Mouse (Mus musculus) embryonic facial prominence, embryonic 12.5 days (tissue): Measurements from ENCODE around the gene Zfp609. TPM values are rescaled to one million over a fixed set of nuclear protein-coding genes. Genes with fewer than 3 reads are reported as not detected.
"Not testable (repeated sequence)": the region's sequence is repeated elsewhere in the genome, so short reads cannot be mapped to it uniquely, and the experiment has no call there.

Experiments
- ATAC-seq: fragments of 200-750 bp; cut with Nextera tagmentation; 2 replicates; pipeline ENCODE4 v1.8.0; 2017; ENCODE audit not compliant: insufficient number of reproducible peaks, insufficient read depth, low FRiP score, low TSS enrichment
- H3K27ac ChIP-seq: fragments of 300-500 bp; sonication (generic); 2 replicates; pipeline ENCODE4 v1.5.1; 2016; ENCODE audit warnings: mild to moderate bottlenecking
- H3K27me3 ChIP-seq: fragments of 300-500 bp; sonication (generic); 2 replicates; pipeline ENCODE4 v1.6.1; 2016; ENCODE audit warnings: mild to moderate bottlenecking, moderate library complexity
- H3K36me3 ChIP-seq: fragments of 300-500 bp; sonication (generic); 2 replicates; pipeline ENCODE4 v1.6.1; 2016; ENCODE audit warnings: mild to moderate bottlenecking
- H3K4me1 ChIP-seq: fragments of 300-500 bp; sonication (generic); 2 replicates; pipeline ENCODE4 v1.6.1; 2016
- H3K4me2 ChIP-seq: fragments of 300-500 bp; sonication (generic); replicated peaks from 2 replicates; pipeline ENCODE4 v1.6.1; 2016; ENCODE audit warnings: mild to moderate bottlenecking, moderate library complexity
- H3K4me3 ChIP-seq: fragments of 300-500 bp; sonication (generic); 2 replicates; pipeline ENCODE4 v1.5.1; 2016; ENCODE audit warnings: mild to moderate bottlenecking
- H3K9ac ChIP-seq: fragments of 300-500 bp; sonication (generic); 2 replicates; pipeline ENCODE4 v1.6.1; 2016; ENCODE audit warnings: mild to moderate bottlenecking, moderate library complexity
- H3K9me3 ChIP-seq: fragments of 300-500 bp; sonication (generic); 2 replicates; pipeline ENCODE4 v1.6.1; 2016; ENCODE audit warnings: mild to moderate bottlenecking, moderate library complexity
- WGBS: fragments of 180-500 bp; shearing (Covaris S2); methylation state at CpG from one replicate; pipeline ENCODE4 v1.1.7; 2016; 5-methylcytosine and 5-hydroxymethylcytosine counted together
- polyA plus RNA-seq: library from polyadenylated mRNA; unstranded; fragments of >200 nt; fragmentation: Nextera tagmentation; extraction: Ambion mirVana; gene quantifications from 2 replicates; pipeline ENCODE4 v1.2.1, GENCODE M21; 2016

Gene Zfp609
- polyA plus RNA-seq, 1 experiment from 2014 or later = 9.3 TPM

DNA sequence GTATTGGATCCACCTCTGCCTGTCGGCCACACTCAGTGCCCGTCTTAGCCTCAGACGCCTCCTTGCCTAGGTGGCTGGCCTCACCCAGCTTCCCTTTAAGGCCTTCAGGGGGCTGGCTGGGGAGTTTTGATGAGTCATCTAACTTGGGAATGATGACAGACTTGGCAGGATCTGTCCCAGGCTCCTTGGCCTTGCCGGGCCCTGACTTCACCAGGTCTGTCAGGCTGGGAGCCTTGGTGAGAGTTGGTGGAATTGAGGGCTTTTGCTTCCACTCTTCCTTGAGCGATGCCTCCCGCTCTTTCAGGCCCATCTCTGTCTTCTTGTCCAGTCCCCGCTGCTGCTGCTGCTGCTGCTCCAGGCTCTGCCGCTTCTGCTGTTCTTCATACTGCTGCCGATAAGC, 125.1 kb downstream of the Zfp609 start:
- no peaks in the 10 kb centered on the region for H3K9me3 ChIP-seq
- no peak overlapping the region for H3K4me3 ChIP-seq
- H3K9ac ChIP-seq = no peak overlapping the region
- no peak overlapping the region for H3K27ac ChIP-seq
- no peaks in the 10 kb centered on the region for H3K27me3 ChIP-seq
- H3K36me3 ChIP-seq = peaks cover 69% of the 10 kb centered on the region
- WGBS = 93% methylated on average over 9 of the region's 9 CpGs
- ATAC-seq = no peak
- no peaks in the 10 kb centered on the region for H3K4me1 ChIP-seq
- no peak overlapping the region for H3K4me2 ChIP-seq

- Histone ChIP-seq H3K27ac (no peak overlapping the region), H3K9ac (no peak overlapping the region), H3K4me2 (no peak overlapping the region), H3K27me3 (no peaks in the 10 kb centered on the region), H3K4me3 (no peak overlapping the region), H3K36me3 (peaks cover 85% of the 10 kb centered on the region), H3K9me3 (no peaks in the 10 kb centered on the region), H3K4me1 (no peaks in the 10 kb centered on the region)
- ATAC-seq = no peak
- 82% methylated on average over 6 of the region's 6 CpGs for WGBS
Measured at GRCm38 (mm10) chr9:65700504-65700903, 126.9 kb downstream of the Zfp609 start.

DNA sequence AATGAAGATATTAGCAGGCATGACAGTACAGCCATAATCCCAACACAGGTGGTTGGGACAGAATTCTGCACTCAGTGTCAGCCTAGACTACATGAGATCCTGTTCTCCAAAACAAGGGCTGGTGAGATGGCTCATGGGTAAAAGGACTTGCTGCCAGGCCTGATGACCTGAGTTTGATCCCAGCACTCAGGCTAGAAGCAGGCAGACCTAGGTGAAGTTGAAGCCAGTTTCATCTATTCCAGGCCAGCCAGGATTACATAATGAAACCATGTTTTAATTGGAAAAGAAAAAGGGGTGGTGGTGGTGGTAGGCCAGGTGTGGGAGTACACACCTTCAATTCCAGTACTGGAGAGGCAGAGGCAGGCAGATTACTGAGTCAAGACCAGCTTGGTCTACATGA, 129.4 kb downstream of the Zfp609 start:
- H3K36me3 ChIP-seq = peaks cover 93% of the 10 kb centered on the region
- H3K27ac ChIP-seq = no peak overlapping the region
- no peak overlapping the region for H3K4me3 ChIP-seq
- H3K4me2 ChIP-seq = no peak overlapping the region
- no peaks in the 10 kb centered on the region; the same call in 1 of the 2 replicates for H3K4me1 ChIP-seq
- H3K9ac ChIP-seq = no peak overlapping the region
- H3K27me3 ChIP-seq = no peaks in the 10 kb centered on the region
- no peaks in the 10 kb centered on the region for H3K9me3 ChIP-seq
- no peak for ATAC-seq

DNA sequence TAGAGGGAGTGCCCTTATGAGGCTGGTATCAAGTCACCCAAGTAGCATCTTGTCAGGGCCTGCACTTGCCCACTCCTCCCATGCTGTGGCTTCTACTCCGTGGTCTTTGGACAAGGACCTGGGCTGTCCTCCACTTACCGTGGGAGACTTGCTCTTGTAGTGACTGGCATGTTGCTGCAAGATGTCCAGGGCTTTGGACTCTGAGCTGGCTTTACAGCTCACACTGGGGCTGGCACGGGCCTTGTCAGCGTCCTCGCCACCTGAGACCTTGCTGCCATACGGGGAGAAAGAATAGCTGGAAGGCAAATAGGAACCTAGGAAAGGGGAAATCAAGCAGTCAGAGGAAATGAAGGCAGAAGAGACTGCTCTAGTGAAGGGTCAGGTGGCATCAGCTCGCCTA, 130.0 kb downstream of the Zfp609 start:
- no peak overlapping the region for H3K27ac ChIP-seq
- H3K4me1 ChIP-seq = no peaks in the 10 kb centered on the region; the same call in 1 of the 2 replicates
- 84% methylated on average over 7 of the region's 7 CpGs for WGBS
- no peaks in the 10 kb centered on the region for H3K27me3 ChIP-seq
- no peak overlapping the region for H3K9ac ChIP-seq
- H3K4me2 ChIP-seq = no peak overlapping the region
- no peaks in the 10 kb centered on the region for H3K9me3 ChIP-seq
- no peak overlapping the region for H3K4me3 ChIP-seq
- ATAC-seq = no peak
- peaks cover 92% of the 10 kb centered on the region for H3K36me3 ChIP-seq

DNA sequence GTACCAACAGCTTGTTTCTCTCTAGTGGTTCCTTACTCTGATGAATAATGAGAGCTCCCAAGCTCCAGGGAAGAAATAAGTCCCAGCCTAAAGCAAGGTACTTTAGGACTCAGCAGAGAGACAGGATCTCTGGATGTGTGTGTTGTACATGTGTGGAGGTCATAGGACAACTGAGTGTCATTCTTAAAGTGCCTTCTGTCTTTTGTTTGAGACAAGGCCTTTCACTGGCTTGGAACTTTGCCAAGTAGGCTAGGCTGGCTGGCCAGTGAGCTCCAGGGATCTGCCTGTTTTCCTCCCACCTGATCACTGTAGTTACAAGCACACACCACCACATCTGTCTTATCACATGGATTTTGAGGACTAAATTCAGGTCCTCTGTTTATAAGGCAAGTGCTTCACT, 131.0 kb downstream of the Zfp609 start:
- ATAC-seq = no peak
- Histone ChIP-seq H3K27ac (no peak overlapping the region), H3K4me2 (no peak overlapping the region), H3K4me3 (no peak overlapping the region), H3K9ac (no peak overlapping the region), H3K27me3 (no peaks in the 10 kb centered on the region), H3K4me1 (peaks cover 4% of the 10 kb centered on the region; the same call in 1 of the 2 replicates), H3K36me3 (peaks cover 92% of the 10 kb centered on the region), H3K9me3 (no peaks in the 10 kb centered on the region)

DNA sequence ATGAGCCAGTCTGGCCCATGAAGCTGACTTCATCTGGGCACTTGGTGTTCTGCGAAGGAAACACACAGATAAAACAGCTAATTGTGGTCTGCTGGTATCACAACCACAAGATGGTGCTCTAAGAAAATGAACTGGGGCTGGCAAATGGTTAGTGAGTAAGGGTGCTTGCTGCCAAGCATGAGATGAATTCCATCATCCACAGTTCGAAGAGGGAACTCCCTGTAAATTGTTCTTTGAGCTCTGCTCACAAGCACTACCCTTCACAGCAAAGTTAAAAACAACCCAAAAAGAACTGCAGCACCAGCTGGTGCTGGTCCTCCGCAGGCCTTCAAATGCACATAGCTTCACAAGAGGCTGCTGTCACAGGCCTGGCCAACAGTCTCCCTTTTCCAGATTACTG, 131.7 kb downstream of the Zfp609 start:
- no peaks in the 10 kb centered on the region for H3K27me3 ChIP-seq
- 0 out of 2 replicates have a peak overlapping the region, but pooled peaks have one; percentile 0 for H3K27ac ChIP-seq
- H3K36me3 ChIP-seq = peaks cover 87% of the 10 kb centered on the region
- H3K4me3 ChIP-seq = no peak overlapping the region
- peaks cover 4% of the 10 kb centered on the region; the same call in 1 of the 2 replicates for H3K4me1 ChIP-seq
- no peak overlapping the region for H3K9ac ChIP-seq
- WGBS = 82% methylated on average over 3 of the region's 3 CpGs
- ATAC-seq = no peak
- H3K4me2 ChIP-seq = no peak overlapping the region
- no peaks in the 10 kb centered on the region for H3K9me3 ChIP-seq

DNA sequence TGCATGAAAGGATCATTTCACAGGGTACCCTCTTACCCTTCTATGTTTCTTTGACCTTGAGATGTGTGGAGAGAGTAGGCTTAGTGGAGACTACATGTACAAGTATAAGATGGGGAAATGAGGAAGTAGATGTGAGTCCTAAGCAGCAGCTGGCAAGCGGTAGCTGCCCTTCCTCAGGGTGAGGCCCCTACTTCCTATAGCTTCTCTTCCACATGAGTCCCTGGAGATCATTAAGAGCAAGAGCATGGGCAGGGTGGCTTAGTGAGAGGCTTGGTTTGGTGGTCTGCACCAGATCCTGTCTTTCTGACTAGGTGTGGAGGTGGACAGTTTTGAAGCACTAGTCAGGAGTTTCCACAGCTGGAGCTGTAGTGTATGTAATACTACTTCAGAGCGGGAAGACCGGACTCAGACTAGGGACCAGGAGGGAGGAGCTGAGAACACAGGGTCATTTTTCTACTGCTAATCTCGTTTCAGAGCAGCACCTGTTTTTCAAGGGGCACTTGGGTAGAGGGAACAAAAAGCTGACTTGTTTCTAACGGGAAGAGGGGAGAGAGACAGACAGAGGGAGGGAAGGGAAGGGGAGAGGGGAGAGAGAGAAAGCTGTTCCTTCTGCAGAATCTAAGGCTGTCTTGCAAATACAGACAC, 134.3 kb downstream of the Zfp609 start:
- H3K9ac ChIP-seq = no peak overlapping the region
- 30% methylated on average over 5 of the region's 5 CpGs for WGBS
- H3K27me3 ChIP-seq = no peaks in the 10 kb centered on the region
- no peaks in the 10 kb centered on the region for H3K9me3 ChIP-seq
- no peak for ATAC-seq
- peaks cover 4% of the 10 kb centered on the region; the same call in 1 of the 2 replicates for H3K4me1 ChIP-seq
- peaks cover 79% of the 10 kb centered on the region for H3K36me3 ChIP-seq
- peak overlapping the region; percentile 69 for H3K27ac ChIP-seq
- no peak overlapping the region for H3K4me2 ChIP-seq
- H3K4me3 ChIP-seq = no peak overlapping the region

GRCm38 (mm10) chr9:65692466-65692865, 134.9 kb downstream of the Zfp609 start:
- 50% methylated on average over 3 of the region's 3 CpGs for WGBS
- H3K36me3 ChIP-seq = peaks cover 79% of the 10 kb centered on the region

GRCm38 (mm10) chr9:65689869-65690268, 137.5 kb downstream of the Zfp609 start:
- H3K27ac ChIP-seq, H3K4me1 ChIP-seq, H3K27me3 ChIP-seq, H3K9ac ChIP-seq, H3K9me3 ChIP-seq, H3K4me2 ChIP-seq, H3K4me3 ChIP-seq, ATAC-seq: not testable (repeated sequence)
- H3K36me3 ChIP-seq = peaks cover 72% of the 10 kb centered on the region
- WGBS = 53% methylated on average over 2 of the region's 2 CpGs

More at GRCm38 (mm10) chr9:65692466-65692865, 134.9 kb downstream of the Zfp609 start:
- H3K9me3 ChIP-seq = no peaks in the 10 kb centered on the region
- ATAC-seq = no peak
- no peak overlapping the region for H3K9ac ChIP-seq
- no peaks in the 10 kb centered on the region for H3K27me3 ChIP-seq
- H3K4me1 ChIP-seq = peaks cover 4% of the 10 kb centered on the region; the same call in 1 of the 2 replicates
- H3K27ac ChIP-seq = peak overlapping the region; percentile 69; the same call in 1 of the 2 replicates
- no peak overlapping the region for H3K4me2 ChIP-seq
- H3K4me3 ChIP-seq = no peak overlapping the region

GRCm38 (mm10) chr9:65684704-65685103, 142.7 kb downstream of the Zfp609 start:
- Histone ChIP-seq H3K27me3 (no peaks in the 10 kb centered on the region), H3K36me3 (peaks cover 36% of the 10 kb centered on the region), H3K27ac (no peak overlapping the region), H3K9me3 (no peaks in the 10 kb centered on the region), H3K9ac (no peak overlapping the region), H3K4me1 (peaks cover 18% of the 10 kb centered on the region), H3K4me3 (no peak overlapping the region), H3K4me2 (no peak overlapping the region)
- WGBS = 91% methylated on average over 2 of the region's 2 CpGs
- ATAC-seq = no peak

DNA sequence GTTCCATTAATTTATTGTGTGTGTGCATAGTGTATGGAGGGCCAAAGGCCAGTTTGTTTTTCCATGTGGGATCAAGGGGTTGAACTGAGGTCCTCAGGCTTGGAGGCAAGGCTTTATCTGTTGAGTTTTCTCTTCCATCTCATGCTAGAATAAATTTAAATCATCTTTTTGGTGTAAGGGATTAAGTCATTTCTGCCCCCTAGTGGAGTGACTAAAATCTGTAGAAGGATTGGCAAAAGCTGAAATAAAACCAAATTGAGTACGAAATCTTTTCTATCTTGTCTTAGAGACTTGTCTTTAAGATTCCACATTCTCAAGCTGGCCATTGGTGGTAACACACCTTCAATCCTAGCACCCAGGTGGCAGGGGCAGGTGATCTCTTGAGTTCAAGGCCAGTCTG, 144.4 kb downstream of the Zfp609 start:
- no peak overlapping the region for H3K27ac ChIP-seq
- no peak overlapping the region for H3K4me2 ChIP-seq
- H3K9ac ChIP-seq = no peak overlapping the region
- WGBS = 78% methylated on average over 1 of the region's 1 CpGs
- peaks cover 27% of the 10 kb centered on the region for H3K36me3 ChIP-seq
- H3K4me1 ChIP-seq = peaks cover 35% of the 10 kb centered on the region
- no peaks in the 10 kb centered on the region for H3K9me3 ChIP-seq
- no peak for ATAC-seq
- H3K4me3 ChIP-seq = no peak overlapping the region
- no peaks in the 10 kb centered on the region for H3K27me3 ChIP-seq

GRCm38 (mm10) chr9:65682183-65682582, 145.2 kb downstream of the Zfp609 start:
- WGBS = 81% methylated on average over 3 of the region's 3 CpGs
- ATAC-seq = no peak
- Histone ChIP-seq H3K36me3 (peaks cover 20% of the 10 kb centered on the region), H3K9me3 (no peaks in the 10 kb centered on the region), H3K4me3 (no peak overlapping the region), H3K27ac (no peak overlapping the region), H3K9ac (no peak overlapping the region), H3K27me3 (no peaks in the 10 kb centered on the region), H3K4me2 (no peak overlapping the region), H3K4me1 (peaks cover 43% of the 10 kb centered on the region)
